Mouse (Mus musculus) frontal cortex, postnatal 10 days (tissue): Measurements from ENCODE around the gene Fubp3.
A peak's percentile ranks its signal among the peaks of the same experiment; 100 is the strongest.
"Not testable (repeated sequence)": the region's sequence is repeated elsewhere in the genome, so short reads cannot be mapped to it uniquely, and the experiment has no call there.

Experiments
- DNase-seq, 2 experiments: peaks; one replicate each; pipeline ENCODE4 v3.0.0; 2022; ENCODE audit warnings: low spot score in 2 of 2, mixed read lengths in 1 of 2

Fubp3 gene

DNA sequence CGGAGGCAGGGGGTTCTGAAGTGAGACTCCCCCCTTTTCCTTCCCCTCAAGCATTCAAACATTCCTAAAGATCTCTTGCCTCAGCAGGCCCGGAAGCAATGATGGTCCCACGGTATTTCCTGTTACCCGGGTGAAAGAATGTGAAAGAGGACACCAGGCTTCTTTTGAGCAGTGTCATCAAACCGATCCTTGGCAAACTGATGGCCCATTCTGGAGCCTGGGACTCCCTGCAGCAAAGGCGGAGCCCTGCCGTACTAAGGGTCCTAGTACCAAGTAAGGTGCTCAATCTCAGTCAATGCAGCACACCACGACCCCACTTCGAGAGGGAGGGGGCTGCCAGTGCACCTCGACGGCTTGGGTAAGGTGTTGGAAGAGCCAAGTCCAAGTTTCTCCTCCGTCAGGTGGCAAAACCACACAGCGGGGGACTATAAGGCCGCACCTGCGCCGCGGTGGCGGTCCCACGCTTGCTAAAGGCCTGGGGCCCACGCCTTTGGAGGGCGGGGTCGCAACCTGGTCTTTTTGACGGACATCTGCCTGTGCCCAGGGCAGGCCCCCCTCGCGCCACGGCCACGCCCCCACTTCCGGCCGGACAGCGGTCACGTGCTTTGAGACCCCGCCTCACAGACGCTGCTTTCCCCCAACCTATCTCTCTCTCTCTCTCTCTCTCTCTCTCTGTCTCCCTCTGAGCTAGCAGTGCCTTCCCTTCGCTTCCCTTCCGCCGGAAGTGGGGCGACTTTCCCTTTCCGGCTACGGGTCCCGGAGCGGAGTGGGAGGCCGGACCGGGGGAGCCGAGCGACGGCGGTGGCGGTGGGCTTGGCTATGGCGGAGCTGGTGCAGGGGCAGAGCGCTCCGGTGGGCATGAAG, at the start of gene Fubp3:
Fubp3 (plus strand) TSS at position 601 of the 864 bp plus-strand sequence.
- peak; percentile 84 to 86 for DNase-seq

DNA sequence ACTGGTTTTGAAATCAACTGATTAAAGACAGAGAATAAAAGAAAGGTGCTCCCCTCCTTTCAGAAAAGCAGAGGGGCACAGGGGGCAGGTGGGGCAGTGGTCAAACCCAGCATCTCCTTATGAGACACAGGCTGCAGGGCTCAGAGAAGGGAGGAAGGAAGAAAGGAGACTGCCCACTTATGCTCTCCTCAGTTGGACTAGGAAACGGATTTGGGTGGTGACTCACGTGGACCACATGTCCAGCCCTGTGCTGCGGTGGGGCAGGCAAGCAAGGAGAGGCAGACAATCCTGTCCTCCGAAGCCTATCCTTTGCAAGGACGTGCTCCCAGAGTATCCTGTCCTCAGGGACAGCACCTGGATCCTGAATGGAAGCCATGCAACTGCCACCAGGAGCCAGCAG, 47.8 kb upstream of the Fubp3 start:
- DNase-seq, result no peak

DNA sequence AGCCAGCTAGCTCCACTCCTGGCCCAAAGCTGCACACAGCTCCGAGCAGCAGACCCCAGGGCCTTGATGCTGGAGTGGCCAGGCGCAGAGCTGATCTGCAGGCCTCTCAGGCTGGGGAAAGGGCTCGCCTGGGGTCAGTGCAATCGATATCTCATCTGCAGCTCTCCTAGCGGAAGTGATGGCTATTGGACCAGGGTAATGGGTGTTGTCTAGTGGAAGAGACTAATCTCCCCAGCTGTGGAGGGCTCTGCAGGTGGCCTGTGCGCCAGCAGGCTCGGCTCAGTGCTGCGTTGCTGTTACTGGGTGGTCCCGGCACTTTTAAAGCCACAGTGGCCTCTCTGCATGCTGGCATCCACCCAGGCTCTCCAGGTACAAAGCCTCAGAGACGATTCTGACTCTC, 46.7 kb upstream of the Fubp3 start:
- DNase-seq, result no peak

DNA sequence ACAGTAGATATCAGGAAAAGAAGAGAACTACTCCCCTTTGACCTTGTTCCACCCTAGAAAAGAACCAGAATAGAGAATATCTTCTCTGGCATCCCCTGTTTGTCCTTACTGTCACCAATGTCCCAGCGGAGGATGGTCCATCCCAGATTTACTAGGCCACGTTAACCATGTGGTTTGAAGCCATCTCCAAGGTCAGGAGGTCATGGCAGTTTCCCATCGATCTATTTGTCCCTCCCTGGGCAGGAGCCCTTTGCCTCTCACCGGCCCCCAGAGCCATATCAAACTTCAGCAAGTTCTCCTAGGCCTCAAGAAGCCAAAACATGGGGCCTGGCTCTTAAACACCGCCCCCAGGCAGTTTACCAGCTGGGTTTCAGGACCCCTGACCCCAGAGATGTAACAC, 42.2 kb upstream of the Fubp3 start:
- DNase-seq, result no peak

DNA sequence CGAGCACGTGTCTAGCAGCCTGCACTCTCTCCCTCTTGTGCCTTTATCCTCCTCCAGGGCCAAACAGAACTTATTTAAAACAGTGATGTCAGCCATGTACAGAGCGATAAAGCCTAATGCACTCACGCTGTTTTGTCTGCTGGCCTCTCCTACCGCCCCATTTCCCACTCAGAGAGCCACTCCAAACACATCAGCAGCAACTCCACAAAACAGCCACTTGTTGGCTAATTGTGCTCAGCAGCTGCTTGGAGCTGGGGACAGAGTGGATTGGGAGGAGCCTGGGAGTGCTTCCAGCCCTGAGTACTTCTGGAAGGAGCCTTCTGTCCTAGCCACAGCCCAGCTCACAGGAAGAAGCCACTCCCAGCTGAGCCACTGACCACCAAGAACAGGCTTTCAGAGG, 35.4 kb upstream of the Fubp3 start:
- no peak for DNase-seq

DNA sequence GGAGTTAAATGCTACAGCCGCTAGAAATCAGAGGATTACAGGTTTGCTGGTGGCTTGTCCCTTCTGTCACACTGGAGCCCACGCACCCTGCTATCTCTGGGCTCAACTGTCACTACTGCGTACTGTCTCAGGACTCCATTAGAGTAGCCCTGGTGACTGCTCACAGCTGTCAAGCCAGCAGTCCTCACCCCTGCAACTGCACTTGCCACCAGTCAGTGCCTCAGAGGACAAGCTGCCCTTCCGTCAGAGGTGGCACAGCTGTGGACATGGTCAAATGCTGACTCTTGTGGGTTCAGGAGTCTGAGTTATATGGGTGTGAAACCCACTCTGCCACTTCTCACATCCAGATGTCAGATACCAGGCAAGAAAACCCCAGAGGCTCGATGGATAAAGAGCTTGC, 33.7 kb upstream of the Fubp3 start:
- DNase-seq, result no peak

DNA sequence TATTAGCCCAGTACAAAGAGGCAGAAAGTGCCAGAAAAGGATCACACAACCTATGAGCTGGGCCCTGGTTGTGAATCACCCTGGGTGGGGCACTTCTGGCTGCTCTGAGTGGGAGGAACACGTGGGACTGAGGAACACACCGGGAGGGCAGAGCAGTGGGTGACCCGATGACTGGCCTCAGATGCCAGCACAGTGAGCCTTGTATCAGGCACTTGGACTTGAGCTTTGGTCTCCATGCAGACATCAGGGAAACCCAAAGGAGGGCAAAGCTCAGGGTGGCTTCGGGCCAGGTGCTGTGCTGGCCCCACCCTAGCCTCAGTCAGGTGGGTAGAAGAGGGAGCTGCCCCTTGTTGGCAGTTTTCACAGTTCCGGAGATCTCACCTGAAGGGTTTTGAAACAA, 30.9 kb upstream of the Fubp3 start:
- DNase-seq, result no peak

DNA sequence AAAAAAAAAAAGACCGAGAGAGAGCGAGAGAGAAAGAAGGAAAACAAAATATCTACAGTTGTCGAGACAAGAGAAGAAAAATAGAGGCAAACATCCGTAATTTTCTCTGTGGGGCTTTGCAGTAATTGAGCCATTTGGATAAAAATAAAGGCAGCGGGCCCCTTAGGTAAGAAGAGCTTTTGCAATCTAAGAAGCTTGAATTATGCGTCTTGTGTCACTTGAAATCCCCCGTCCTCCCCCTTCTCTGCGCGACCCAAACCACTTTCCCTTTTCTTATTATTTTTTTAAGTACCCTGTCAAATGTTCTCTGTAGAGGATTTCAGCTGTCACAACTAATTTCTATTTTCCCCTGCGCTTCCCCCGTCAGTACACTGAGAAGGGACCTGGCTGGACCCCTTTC, 24.7 kb upstream of the Fubp3 start:
- DNase-seq, result no peak

DNA sequence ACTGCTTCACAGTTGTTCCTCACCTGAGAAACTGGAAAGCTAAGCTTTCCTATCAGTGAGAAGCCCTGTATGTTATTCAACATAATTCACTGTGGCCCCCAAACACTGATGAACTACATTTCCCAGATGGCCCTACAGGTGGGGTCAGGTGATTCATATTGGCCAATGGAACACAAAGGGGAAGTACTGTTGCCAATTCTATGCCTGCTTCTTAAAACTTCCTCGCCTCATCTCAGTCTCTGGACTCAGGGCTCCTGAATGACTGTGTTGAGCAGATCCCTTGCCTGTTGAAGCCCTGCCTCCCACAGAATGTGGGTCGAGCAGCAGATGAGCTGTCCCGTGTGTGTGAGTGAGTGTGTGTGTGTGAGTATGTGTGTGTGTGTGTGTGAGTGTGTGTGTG, 21.9 kb upstream of the Fubp3 start:
- no peak for DNase-seq

DNA sequence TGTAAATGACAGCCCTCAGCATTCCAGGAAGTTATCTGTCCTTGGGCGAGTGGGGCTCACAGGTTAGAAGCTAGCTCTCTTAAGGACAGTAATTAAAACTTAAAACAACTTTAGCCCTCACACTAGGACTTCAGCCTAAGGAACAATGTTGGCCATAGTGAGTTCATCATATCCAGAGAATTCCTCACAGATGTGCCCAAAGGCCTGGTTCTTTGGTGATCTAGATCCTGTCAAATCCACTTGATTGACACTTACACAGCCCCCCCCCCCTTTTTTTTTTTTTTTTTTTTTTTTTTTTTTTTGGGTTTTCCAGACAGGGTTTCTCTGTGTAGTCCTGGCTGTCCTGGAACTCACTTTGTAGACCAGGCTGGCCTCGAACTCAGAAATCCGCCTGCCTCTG, 21.1 kb upstream of the Fubp3 start:
- DNase-seq, result not testable (repeated sequence)

DNA sequence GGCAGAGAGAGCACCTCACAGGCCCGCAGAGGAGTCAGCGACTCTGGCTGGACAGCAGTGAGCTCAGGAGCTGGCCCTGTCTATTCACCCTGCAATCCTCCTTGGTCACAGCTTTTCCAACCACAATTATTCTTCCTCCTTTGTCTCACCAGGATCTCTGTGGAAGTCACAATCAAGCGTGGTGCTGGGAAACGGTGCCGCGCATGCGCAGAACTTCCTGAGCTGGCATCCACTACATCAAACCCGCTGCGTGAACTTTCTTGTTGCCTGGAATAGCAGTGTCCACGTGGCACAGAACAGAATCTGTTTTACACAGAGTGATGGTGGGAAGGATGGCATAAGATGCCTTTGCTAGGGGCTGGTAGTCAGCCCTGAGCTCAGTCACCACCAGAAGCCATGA, 20.5 kb upstream of the Fubp3 start:
- DNase-seq, result peak in 1 of 2 experiments; percentile 10

DNA sequence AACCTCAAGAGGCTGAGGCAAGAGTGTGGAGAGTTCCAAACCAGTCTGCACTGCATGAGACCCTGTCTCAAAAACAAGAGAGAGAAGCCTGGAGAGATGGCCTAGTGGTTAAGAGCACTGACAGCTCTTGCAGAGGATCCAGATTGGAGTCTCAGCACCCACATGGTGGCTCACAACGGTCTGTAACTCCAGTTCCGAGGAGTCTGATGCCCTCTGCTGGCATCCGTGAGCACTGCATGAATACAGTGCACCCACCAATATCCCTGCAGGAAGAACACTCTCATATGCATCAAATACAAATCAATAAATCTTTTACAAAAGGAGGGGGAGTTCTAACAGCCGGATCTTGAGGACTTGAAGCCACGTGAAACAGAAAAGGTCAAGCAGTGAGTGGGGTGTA, 17.8 kb upstream of the Fubp3 start:
- DNase-seq, result no peak

DNA sequence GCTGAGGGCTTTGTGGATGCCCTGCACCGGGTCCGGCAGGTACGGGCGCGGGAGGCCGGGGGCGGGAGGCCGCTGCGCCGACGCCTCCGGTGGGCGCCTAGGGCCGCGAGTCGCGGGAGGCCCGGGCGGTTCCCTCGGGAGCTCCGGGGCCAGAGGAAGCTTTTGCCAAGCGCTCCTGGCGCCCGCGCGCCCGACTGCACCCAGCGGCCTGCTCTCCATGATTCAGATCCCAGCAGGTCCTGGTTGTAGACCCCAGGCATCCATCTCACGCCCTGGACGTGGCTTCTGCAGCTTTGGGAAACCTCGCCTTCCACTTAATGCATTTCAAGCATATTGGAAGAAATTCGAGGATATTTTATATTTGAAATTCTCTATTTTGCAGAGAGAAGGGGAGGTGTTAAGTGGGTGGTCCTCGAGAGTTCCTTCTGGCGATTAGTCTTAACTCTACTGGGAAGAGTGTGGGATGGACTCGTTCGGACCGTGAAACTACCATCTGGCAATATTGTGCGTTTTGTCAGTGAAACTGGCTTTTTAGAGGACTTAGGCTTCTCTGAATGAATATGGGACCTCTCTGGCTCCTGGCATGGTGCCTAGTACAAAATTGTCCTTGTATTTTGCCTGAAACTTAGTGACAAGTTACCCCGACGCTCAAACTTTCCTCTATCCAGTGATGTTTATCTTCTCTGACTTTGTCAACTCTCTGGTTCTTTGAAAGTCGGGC, 624 bp downstream of the Fubp3 start:
- DNase-seq, result peak in 1 of 2 experiments; percentile 11

DNA sequence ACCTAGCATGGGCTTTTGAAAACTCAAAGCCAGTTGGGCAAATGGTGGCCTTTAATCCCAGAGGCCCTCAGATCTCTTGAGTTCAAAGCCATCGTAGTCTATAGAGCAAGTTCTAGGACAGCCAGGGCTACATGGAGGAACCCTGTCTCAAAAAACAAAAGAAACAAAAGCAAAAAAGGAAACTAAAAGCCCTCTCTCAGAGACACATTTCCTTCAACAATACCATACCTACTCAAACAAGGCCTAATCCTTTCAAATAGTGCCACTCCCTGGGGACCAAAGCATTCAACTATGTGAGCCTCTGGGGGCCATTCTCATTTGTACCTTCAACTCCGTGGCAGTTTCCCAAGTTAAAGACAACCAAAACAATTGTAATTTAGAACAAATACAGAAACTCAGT, 9.2 kb downstream of the Fubp3 start:
- no peak for DNase-seq

DNA sequence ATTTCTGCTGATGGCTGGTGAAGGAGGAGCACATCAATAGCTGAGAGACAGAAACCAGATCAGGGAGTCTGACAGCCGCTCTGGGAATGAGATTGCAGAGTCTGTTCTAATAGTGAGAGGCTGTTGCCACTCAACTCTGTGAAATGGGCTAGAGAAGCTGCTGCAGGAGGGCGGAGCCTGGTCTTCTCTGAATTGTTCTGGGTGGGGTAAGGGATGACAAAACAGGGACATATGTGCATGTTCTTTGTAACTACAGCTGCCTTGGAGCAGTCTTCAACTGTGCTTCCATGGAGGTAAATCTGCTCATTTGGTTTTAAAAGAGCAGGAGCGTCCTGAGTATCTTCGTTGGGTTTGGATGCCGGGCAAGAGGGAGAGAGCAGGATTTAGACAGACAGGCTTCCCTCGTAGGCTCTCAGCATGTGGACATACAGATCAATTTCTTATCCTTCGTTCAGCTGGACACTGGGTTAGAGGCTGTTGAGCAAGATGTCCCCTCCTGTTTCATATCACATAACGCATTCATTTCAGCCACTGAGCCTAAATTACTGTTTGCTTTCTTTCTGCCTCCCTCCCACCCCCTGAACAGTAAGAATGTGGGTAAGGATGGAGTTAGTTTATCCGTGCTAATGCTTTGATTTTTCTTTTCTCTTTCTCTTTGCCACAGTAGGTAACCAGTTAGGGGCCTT, 19.5 kb downstream of the Fubp3 start:
- DNase-seq, result no peak

DNA sequence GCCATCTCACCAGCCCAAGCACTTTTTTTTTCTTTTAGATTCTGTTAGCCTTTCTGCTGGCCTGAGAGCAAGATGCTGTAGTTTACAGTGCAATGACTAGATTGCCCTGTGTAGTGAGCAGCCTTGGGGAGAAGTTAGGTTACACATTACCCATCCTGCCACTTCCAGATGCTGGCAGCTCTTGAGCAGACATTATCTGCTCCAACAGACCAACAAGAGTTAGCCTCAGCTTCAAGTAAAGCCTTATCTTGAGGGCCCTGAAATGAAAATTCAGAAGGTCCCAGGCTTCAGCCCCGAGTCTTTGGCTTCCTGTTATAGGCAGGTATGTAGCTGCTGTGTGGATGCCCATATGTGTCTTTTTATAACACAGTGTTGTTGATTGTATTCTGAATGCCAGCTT, 35.1 kb downstream of the Fubp3 start:
- DNase-seq, result no peak

DNA sequence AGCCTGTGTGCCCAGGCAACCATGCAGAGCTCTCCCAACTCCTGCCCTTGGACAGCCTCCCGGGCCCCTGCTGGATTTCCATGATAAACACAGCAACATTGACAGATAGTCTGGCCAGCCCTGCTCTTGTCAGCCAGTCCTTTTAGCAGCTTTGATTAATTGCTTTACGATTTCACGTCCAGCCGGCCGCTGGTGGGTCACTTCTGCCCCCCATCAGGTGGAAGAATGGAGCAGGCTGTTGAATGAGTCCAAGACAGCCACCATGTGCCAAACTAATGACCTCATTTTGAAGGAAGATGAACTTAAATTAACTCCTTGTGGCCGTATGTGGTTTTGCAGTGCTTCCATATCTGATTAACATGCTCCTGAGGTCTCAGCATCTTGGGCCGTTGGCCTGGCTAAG, 37.4 kb downstream of the Fubp3 start:
- no peak for DNase-seq

DNA sequence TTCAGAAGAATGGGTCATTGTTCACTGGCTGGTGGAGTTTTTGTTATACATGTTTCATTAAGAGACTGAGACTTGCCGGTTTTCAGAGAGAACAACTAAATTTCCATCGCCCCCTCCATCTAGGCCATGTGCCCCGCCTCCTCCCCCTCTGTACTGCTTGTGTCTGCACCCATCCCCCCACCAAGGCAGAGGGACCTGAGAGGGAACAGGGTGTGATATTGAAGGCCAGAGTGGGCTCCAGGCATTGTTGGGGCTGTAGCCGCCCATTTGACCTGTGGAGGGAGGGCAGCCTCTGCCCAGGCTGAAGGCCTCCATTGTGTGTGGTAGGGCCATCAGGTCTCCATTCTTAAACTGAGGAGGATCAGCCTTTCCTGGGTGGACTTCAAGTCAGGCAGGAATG, 38.5 kb downstream of the Fubp3 start:
- no peak for DNase-seq

DNA sequence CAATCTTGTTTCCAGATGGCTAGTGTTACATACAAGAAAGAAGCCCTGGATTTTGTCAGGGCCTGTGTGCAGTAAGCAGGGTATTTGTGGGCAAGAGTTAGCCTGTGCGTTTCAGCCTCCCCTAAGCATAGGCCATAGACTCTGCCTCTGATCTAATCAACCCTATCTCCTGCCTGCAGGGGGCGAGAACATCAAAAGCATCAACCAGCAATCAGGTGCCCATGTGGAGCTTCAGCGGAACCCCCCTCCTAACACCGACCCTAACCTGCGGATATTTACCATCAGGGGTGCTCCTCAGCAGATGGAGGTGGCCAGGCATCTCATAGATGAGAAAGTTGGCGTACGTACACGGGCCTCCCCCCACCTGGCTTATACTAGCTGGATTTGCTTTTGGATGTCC, 38.9 kb downstream of the Fubp3 start:
- DNase-seq, result no peak

DNA sequence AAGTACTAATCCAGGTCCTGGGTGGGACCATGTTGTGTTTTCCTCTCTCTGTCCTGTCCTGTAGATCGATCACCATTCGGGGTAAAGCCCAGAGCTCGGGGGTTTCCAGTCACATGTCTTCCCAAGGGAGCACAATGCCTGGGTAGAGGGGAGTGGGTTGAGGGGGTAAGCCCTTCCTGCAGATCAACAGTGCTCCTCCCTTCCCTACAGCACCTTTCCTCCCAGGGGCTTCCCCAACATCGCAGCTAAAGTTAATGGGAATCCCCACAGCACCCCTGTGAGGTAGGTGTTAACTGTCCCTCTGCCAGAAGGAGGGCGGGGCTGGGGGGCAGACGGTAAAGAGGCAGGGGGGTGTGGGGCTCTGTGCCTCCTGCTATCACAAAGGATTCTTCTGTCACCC, 40.2 kb downstream of the Fubp3 start:
- DNase-seq, result no peak

DNA sequence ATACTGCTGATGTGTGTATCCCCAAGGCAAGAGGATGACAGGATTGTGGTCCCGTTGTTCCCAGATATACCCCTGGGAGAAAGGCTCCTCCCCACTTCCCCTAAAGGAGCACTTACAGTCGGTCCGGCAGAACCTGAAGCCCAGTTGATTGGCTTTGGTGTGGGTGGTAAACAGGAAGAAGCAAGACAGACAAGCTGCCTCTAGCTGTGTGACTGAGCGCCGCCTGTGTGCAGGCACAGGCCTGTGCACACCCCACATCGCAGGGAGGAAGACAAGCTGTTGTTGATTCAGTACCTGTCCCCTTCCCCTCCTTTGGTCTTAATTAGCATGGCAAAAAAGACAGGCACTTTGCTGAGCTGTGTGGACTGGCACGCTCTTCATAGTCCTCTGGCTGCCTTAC, 41.3 kb downstream of the Fubp3 start:
- DNase-seq, result no peak

DNA sequence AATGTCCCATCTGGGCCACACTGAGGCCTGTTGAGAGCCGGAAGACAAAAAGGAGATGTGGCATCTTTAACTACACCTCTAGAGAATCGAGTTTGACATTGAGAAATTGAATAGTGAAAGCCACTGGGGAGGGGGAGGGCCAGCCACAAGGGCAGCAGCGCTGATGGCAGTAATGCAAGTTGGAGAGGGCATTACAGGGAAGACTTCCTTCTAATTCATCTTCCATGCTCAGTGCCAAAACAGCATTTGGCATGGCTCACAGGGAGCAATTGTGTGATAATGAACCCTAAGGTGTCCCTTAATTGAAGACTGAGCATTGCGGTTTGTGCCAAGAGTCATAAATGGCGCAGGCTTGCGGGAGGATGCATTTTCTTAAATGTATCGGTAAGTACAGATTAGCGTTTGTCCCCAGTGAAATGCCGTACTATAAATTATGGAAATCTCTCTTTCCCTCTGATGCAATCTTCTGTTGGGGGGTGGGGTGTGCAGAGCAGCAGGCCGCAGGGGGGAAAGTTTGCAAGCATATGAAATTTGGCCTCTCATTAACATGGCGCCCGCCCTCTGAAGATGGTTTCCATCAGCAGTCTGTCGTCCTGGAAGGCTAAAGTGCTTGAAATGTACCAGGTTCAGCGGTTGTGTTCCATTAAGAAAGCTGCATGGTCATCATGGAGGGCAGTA, 46.2 kb downstream of the Fubp3 start:
- DNase-seq, result no peak
